Mouse (Mus musculus) spleen, postnatal 4 days (tissue): ENCODE data around the gene Parp11.
"Not testable (repeated sequence)": the region's sequence is repeated elsewhere in the genome, so short reads cannot be mapped to it uniquely, and the experiment has no call there.

Experiments
- DNase-seq, 2 experiments: peaks; one replicate each; pipeline ENCODE4 v3.0.0; 2022; ENCODE audit warnings: low spot score in 2 of 2

Gene Parp11

DNA sequence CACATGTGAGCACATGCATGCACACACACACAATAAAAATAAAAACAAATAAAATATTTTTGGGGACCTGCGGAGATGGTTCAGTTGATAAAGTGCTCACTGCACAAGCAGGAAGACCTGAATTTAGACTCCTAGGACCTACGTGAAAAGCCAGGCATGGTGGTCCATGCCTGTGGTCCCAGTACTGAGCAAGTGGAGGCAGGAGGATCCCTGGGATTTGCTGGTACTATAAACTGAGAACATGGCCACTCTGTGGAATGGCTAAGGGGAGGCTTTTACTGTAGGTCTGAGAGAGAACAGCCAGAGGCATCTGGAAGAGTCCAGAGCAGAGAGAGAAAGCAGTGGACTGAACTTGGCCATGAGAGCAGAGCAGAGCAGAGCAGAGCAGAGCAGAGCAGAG, 48.6 kb downstream of the Parp11 start:
- no peak for DNase-seq

DNA sequence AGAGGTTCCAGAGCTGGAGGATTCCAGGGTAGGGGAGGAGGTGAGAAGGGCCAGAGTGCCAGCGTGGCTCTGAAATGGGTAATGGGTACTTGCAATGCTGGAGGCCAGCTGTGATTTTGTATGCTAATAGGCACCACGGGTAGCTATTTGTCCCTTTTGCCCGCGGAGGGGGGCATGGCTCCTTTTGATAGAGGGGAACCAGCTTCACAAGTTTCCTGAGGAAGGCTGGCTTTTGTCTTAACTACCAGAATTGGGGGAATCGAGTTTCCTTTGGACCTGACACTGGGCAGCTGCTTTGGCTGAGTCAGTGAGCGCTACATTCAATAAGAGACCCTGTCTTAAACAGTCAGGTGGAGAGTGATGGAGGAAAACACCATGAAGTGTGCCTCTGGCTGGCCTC, 49.2 kb downstream of the Parp11 start:
- no peak for DNase-seq

DNA sequence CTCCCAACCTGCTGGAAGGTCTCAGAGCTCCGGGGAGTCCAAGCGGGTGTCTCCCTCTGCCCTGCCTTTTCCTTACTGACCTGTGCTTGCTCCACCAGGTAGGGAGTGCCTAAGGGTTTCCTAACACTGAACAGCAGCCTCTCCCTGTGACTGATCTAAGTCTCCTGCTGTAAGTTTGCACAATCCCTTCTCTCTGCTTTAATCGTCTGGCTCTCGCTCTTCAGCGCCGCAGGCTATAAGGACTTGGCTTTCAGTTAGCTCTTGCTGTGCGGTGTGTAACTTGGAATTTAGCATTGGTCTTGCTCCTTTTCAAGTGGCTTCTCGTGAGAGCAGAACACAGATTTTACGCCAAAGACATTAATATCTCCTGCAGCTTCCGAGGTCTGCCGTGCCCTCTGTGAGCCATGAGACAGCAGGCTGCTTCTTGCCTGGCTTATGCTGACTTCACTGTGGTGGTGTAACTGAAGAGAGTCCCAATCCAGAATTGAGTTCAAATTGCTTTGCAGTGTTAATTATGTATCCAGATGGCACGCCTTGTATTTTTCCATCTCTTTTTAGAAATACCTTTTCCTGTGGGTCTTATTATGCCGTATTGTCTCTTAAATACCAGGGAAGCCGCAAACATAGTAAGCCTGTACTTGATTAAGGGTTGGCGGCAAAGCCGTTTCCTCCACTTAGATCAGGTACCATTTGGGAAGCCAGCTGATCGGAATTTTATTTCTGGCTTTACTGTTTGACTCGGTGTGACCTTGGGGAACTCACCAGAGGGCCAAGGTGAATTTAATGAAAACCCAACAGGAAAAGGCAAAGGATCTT, 50.4 kb downstream of the Parp11 start:
- DNase-seq = no peak

DNA sequence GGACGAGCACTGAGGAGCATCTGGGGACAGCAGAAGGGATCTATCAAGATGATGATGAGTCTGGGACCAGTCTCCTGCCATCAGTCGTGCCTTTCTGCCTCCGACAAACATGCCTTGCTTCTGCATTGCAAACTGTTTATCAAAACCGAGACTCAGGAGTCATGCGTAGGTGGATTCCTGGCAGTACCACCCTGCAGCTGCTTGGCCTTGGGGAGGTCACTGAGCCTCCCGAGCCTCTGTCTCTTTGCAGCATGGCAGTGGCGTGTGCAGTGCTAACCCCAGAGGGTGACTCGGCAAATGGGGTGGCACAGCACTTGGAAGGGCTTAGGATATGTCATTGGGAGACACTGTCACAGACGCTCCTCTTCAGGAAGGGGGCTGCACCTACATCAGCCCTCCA, 53.5 kb downstream of the Parp11 start:
- no peak for DNase-seq

DNA sequence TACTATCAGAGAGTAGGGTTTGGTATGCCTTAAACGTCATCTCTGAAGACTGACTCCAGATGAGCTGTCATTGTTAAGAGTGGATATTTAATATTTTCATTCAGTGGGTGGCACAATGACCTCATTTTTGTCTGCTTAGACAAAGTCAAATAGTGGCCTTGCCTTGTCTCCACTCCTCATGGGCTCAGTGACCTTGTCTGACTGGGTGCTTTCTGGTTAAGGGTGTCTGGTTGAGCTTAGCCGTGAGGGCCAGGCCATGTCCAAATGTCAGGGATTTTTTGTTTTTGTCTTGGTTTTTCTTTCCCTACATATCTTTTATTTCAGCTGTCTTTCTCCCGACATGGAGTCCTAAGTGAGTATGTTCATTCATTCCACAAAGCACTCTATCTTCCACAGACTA, 54.2 kb downstream of the Parp11 start:
- DNase-seq = no peak

DNA sequence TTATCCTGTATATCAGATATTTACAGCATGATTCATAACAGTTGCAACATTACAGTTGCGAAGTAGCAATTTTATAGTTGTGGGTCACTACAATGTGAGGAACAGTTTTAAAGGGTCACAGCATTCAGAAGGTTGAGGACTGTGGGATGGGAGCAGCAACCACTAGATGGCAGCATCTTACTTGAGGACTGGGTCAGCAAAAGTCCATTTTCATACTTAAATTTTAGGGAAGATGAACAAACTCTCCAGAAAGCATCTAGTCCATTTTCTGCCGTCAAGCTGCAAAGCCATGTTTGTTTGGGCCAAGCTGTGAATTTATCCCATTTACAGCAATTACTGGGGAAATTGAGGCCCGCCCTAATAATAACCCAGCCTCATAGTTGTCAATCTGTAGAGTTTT, 55.9 kb downstream of the Parp11 start:
- peak in 1 of 2 experiments; percentile 24 for DNase-seq

DNA sequence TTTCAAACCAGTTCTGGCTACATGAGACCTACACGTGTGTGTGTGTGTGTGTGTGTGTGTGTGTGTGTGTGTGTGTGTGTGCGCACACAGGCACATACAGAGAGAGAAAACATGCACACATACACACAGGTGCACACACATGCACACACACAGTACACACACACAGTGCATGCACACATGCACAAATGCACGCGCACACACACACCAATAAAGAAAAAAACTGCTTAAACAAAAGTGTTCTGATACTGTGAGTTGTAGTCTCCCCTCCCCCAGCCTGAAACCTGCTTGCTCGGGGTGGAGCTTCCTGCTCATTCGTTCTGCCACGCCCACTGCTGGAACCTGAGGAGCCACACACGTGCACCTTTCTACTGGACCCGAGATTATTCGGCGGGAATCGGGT, 67.1 kb downstream of the Parp11 start:
- not testable (repeated sequence) for DNase-seq

DNA sequence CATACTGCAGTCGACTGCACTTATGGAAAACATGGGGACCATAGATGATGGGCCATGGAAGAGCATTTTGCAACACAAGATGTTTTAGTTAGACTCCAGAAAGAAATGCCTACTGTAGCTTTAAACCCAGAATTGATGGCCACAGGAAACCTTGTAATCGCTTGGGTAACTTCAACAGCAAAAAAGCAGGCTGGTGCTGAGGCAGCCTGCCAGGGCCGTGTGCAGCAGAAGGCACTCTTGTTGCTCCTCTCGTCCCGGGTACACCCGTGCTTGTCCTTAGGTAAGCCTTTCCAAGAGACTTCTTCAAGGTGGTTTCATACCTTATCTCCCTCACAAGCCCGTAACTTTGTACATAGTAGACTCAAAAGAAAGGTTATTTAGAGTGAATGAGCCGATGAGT, 74.5 kb downstream of the Parp11 start:
- DNase-seq = no peak

DNA sequence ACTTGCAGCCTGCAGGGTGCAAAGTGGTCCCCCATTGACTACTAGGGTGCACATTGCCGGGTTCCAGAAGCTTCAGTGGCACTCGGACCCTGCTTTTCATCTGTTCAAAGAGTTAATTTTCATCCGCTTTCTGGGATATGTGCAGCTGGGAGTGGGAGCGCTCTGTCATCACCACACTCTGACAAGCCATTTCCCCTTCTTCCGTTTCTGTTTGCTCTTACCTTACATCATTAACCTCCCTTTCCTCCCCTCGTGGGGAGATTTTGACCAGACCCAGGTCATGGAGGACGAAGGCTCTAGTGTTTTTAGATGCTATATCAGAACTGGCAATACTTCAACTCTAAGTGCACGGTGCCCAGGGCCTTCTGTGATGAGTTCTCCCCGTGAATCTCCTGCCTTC, 75.7 kb downstream of the Parp11 start:
- no peak for DNase-seq

DNA sequence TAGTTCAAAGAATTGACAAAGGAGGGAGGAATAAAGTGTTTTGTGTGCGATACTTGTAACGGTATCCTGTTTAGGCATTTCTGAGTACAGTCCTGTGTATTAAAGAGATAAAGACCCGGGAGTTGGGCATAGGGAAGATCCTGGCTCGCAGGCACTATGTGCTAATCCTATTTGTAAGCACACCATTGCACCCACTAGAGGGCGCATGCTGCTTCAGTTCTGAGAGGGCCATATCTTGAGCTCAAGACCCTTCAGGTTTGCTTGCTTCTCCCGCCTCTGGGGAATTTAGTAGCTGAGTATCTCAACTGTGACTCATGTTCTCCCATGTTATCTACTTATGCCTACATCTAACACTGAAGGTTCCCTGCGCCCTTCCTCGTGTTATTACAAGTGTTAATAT, 77.8 kb downstream of the Parp11 start:
- peak; percentile 70 to 86 for DNase-seq

DNA sequence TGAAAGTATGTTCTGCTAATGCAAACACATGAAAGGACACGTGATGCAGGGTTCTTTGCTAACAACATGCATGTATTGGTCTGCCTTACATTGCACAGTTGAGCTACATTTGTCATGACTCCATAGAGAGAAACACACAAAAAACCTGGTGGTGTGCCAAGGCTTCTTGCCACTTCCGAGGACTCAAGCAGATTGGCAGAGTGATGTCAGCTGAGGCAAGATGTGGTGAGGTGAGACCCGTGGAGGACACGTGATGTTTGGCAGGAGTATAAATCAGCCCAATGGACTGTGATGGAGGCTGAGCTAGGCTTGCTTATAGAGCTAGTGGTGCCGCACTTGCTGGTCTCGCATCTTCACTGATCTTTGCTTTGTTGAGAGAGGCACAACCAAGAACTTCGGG, 82.0 kb downstream of the Parp11 start:
- no peak for DNase-seq

DNA sequence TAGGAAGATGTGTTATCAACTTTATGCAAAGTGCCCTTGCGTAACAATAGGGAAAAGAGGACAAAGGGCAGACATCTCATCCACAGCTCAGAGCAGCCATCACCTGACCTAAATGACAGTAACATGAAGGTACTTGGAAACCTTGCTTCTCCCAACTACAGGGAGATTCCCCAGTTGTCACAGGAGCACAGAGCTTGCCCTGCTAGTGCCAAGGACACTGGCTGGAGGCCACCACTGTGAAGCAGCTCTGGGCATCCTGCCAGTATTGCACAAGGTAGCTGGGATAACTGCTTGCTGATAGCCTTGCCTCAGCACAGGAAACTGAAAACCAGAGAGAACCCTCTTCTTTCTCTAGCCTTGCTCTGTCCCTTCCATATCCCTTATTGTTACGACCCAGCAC, 82.8 kb downstream of the Parp11 start:
- peak; percentile 74 to 81 for DNase-seq

DNA sequence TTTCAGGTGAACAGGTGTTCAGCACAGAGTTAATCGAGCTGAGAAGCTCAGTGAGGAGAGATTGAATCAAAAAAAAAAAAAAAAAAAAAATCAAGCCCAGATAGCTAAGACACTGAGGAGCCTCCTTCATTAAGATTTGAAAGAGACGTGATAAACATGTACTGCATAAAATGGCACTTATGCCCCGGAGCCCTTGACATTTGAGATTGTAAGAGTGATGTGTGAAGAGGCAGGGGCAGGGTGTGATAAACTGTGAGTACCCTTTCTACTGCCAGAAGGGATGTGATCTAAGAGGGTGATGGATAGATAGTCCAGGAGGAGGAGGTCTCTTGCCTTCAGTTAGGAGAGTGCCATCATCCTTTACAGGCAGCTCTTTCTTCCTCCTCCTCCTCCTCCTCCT, 83.6 kb downstream of the Parp11 start:
- no peak for DNase-seq

DNA sequence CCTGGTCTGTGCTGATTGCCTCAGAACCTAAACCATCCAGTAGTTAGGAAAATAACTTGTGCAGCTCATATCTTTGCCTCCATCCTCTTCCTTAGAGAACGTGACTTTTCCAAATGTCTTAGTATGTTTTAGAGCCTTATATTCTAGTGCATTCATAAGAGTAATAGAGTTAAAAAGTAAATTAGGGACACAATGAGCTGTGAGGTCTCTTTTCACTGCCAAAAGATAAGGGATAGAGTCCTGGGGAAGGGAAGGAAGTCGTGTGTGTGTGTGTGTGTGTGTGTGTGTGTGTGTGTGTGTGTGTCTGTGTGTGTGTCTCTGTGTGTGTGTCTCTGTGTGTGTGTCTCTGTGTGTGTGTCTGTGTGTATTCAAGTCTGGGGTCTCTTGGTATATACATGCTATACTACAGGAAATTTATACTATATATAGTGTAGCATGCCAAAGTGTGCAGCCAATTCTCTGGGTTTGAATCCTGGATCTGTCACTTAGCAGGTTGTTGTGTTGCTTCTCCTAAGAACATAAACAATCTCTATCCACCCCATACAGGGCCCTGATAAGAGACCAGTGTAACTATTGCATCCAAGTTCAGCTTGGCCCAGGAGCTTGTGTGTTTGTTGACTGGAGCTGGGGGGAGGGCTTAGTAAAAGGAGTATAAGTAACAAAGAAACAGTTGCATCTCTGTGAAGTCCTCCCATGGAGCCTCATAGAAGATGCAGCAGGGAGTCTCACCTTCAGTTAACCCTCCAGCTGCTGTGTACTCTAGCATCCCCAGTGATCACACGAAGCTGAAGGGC, 85.0 kb downstream of the Parp11 start:
- DNase-seq = no peak

DNA sequence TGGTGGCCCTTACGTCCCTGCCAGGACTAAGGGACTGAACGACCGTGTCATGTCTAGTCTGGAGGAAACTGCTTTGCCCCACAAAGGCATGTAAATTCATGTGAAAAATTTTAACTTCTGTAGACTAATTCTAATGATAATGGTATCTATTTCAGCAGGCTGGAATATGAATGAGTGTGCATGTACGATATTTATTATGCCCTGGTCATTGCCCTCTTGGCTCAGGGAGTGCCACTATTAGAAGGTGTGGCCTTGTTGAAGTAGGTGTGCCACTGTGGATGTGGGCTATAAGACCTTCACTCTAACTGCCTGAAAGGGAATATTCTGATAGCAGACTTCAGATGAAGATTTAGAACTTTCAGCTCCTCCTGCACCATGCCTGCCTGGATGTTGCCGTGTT, 85.7 kb downstream of the Parp11 start:
- no peak for DNase-seq

DNA sequence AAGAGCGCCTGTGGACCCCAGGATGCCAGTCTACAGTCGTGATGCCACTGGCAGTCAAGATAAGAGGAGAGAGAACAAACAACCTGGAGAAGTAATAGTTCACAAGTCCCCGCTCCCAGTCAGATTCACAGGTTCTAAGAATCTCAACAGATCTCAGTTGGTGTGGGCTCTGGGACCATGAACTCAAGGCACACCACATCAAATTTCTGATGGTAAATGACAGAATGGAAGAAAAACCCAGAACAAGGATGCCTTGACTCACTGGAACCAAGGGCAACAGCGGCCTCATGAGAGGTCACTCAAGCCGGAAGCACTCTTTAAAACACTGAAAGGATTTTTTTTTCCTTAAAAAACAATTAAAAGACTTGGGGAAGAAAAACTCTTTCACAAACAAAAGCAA, 87.1 kb downstream of the Parp11 start:
- DNase-seq = no peak

DNA sequence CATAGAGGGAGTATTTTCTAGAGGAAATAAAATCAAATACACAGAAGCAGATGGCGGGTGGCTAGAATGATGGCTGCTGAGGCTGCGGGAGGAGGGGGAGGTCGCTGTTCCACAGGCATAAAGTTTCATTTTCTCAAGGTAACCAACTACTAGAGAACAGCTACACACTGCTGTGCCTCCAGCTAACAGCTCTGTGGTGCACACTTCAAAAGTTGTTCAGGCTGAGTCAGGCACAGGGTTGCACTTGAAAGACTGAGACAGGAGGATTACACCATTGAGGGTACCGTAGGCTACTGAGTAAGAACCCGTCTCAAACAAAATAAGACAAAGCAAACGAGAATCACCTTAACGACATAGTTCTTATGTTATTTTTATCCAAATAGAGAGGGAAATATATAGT, 90.4 kb downstream of the Parp11 start:
- DNase-seq = no peak

DNA sequence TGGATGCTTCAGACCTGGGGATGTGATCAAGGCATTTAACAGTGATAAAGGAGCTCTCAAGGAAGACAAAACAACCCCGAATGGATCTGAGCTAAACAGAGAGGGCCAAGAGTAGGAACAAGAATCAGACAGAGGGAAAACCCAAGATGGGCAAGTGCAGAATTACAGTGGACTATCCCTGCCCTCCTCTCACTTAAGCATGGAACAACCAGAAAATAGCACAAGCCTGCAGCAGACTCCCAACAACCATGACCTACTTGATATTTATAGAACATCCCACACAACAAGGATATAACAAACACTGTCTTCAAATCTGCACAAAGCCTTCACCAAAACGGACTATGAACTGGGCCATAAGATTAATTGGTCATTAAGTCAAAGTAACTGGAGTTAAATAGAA, 91.5 kb downstream of the Parp11 start:
- no peak for DNase-seq

DNA sequence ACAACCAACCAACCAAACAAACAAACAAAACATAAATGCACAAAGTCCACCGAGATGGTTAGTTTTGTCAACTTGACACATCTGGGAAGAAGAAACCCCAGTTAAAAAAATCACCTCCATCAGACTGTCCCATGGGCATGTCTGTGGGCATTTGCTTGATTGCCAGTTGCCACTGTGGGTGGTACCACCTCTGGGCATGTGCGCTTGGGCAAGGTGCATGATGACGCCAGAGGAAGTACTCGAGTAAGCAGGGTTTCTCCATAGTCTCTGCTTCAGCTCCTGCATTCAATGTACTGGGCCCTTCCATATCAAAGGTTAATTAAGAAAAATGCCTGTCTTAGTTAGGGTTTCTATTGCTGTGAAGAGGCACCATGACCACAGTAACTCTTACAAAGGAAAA, 92.6 kb downstream of the Parp11 start:
- DNase-seq = no peak

DNA sequence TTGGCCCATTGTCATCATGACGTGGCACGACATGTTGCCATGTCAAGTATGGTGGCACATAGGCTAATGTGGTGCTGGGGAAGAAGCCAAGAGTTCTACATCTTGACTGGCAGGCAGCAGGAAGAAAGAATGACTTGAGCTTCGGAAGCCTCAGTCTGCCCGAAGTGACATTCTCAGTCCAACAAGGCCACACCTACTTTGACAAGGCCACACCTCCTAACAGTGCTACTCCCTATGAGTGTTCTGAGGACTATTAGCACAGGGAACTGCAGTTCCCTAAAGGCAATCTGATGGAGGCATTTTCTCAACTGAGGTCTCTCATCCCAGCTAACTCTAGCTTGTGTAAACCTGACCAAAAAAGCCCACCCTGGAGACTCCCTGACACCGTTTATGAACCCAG, 93.0 kb downstream of the Parp11 start:
- no peak for DNase-seq

DNA sequence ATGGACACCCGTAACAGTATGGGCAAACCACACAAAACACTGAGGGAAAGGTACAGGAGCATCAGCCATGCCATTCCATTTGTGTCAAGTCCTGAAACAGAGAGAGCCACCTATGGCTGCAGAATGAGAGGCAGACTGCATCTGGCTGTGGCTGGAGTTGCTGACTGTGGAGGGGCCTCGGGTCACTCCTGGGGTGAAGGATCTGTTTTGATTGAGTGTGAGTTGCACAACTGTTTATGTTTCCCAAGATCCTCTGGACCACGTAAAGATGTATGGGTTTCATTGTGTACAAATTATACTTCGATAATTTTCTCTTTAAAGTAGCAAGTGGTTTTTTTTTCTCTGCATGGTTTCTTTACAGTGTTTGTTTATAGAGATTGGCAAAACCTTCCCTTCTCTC, 93.9 kb downstream of the Parp11 start:
- no peak for DNase-seq

DNA sequence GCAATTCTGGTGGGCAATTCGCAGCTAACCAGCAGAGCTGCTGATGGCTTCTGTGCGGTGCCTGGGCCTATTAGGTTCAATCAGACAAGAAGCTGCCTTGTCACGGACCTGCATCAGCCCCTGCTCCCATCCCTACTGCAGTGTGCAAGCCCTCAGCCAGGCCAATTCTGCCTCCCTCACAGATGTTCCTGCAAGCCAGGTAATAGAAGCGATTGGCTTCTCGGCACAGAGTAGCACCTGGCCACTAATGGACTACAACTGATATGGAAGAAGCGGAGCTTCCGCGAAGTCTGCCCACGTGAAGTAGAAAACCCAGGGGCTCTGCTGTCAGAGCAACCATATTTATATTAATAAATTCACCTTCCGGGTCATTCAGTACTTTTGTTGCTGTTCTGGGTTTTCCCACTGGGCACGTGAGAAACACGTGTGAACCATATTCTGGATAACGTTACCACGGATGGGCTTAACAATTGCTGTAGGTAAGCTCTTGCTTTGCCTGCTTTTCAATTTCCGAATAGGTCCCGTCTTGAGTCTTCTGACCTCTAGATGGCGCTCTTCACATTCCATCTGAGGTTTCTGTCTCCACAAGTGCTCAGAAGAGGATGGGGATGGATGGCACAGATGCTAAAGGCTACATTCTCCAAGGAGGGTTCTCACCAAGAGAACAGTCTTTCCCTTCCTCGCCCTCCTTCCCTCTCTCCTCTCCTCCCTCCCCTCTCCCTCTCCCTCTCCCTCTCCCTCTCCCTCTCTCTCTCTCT, 95.2 kb downstream of the Parp11 start:
- peak in 1 of 2 experiments; percentile 38 for DNase-seq
